Mouse (Mus musculus) embryonic facial prominence, embryonic 11.5 days (tissue): ENCODE data around the gene Gm49630. TPM values are rescaled to one million over a fixed set of nuclear protein-coding genes. Genes with fewer than 3 reads are reported as not detected.
"Not testable (repeated sequence)": the region's sequence is repeated elsewhere in the genome, so short reads cannot be mapped to it uniquely, and the experiment has no call there.

Source experiments
- ATAC-seq: fragments of 200-750 bp; cut with Nextera tagmentation; replicated peaks from 2 replicates; pipeline ENCODE4 v1.8.0; 2017; ENCODE audit warnings: low read depth; ENCODE audit not compliant: insufficient number of reproducible peaks, low FRiP score, low TSS enrichment
- DNase-seq: peaks from one replicate; pipeline ENCODE4 v3.0.0-alpha.2; 2015; ENCODE audit warnings: low spot score
- H3K27ac ChIP-seq: fragments of 300-500 bp; sonication (generic); replicated peaks from 2 replicates; pipeline ENCODE4 v1.5.1; 2014; ENCODE audit warnings: mild to moderate bottlenecking, low read depth, low read length, control low read depth
- H3K27me3 ChIP-seq: fragments of 300-500 bp; sonication (generic); 2 replicates; pipeline ENCODE4 v1.6.1; 2014; ENCODE audit warnings: mild to moderate bottlenecking, low read length, moderate library complexity, mixed read lengths; ENCODE audit not compliant: control insufficient read depth, insufficient read depth
- H3K36me3 ChIP-seq: fragments of 300-500 bp; sonication (generic); replicated peaks from 2 replicates; pipeline ENCODE4 v1.6.1; 2014; ENCODE audit warnings: low read depth, mild to moderate bottlenecking, low read length, moderate library complexity, mixed read lengths; ENCODE audit not compliant: control insufficient read depth, insufficient read depth
- H3K4me1 ChIP-seq: fragments of 300-500 bp; sonication (generic); 2 replicates; pipeline ENCODE4 v1.6.1; 2014; ENCODE audit warnings: low read length, mixed read lengths; ENCODE audit not compliant: control insufficient read depth, insufficient read depth
- H3K4me2 ChIP-seq: fragments of 300-500 bp; sonication (generic); 2 replicates; pipeline ENCODE4 v1.6.1; 2014; ENCODE audit warnings: low read depth, mild to moderate bottlenecking, control low read depth, low read length, moderate library complexity
- H3K4me3 ChIP-seq: fragments of 300-500 bp; sonication (generic); 2 replicates; pipeline ENCODE4 v1.5.1; 2014; ENCODE audit warnings: low read depth, low read length, control low read depth
- H3K9ac ChIP-seq: fragments of 300-500 bp; sonication (generic); replicated peaks from 2 replicates; pipeline ENCODE4 v1.6.1; 2014; ENCODE audit warnings: mild to moderate bottlenecking, control low read depth, low read length
- H3K9me3 ChIP-seq: fragments of 300-500 bp; sonication (generic); replicated peaks from 2 replicates; pipeline ENCODE4 v1.6.1; 2016; ENCODE audit warnings: mild to moderate bottlenecking, low read length, inconsistent platforms, mixed read lengths; ENCODE audit not compliant: control insufficient read depth
- WGBS: fragments of 180-500 bp; shearing (Covaris S2); extraction: QIAGEN DNeasy Blood & Tissue Kit; methylation state at CpG from one replicate; pipeline ENCODE4 v1.1.7; 2014; 5-methylcytosine and 5-hydroxymethylcytosine counted together
- polyA plus RNA-seq: library from polyadenylated mRNA; unstranded; fragments of >200 nt; fragmentation: Nextera tagmentation; extraction: Ambion mirVana; gene quantifications from 2 replicates; pipeline ENCODE4 v1.2.1, GENCODE M21; 2014

Gene Gm49630
- polyA plus RNA-seq, 1 experiment from 2014 or later = not detected

DNA sequence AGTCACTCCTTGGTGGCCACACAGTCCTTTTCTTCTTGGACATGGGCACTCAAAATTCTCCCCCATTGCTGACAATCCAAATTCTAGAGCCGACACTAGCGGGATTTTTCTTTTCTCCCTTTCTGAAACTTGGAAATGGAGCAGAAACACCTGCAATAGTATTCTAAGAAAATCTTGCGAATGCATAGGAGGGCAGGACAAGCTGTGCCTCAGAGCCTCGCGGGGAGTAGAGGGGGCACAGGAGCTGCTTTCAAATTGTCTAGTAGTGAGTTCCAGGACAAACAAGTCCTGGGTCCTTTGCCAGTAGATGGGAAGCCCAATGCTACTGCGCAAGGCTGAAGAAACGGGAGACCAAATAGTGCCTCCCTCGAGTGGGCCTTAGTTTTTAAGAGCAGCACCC is 23.9 kb upstream of the Gm49630 start:
- not testable (repeated sequence) for H3K4me2 ChIP-seq, H3K9ac ChIP-seq, H3K27ac ChIP-seq, DNase-seq, H3K27me3 ChIP-seq, H3K9me3 ChIP-seq, H3K36me3 ChIP-seq, H3K4me3 ChIP-seq, H3K4me1 ChIP-seq, ATAC-seq
- 88% methylated on average over 7 of the region's 8 CpGs for WGBS

DNA sequence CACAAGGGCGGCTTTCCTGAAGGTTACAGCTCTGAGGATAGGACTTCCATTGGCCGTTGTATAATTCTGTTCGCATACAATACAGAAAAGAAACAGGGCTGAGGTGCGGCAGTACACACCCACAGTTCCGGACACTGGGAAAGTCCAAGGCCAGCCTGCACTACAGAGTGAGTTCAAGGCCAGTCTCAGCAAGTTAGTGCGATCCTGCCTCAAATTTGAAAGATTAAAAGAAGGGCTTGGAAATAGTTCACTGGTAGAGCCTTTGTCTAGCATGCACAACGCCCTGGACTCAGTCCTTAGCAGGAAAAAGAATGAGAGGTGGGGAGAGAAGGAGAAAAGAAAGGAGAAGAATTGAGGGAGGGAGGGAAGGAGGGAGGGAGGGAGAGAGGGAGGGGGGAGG is 23.3 kb upstream of the Gm49630 start:
- H3K4me3 ChIP-seq, H3K4me2 ChIP-seq, H3K9ac ChIP-seq, DNase-seq, H3K4me1 ChIP-seq, H3K9me3 ChIP-seq, H3K36me3 ChIP-seq, H3K27ac ChIP-seq, H3K27me3 ChIP-seq, ATAC-seq: not testable (repeated sequence)
- WGBS = 85% methylated on average over 7 of the region's 7 CpGs

DNA sequence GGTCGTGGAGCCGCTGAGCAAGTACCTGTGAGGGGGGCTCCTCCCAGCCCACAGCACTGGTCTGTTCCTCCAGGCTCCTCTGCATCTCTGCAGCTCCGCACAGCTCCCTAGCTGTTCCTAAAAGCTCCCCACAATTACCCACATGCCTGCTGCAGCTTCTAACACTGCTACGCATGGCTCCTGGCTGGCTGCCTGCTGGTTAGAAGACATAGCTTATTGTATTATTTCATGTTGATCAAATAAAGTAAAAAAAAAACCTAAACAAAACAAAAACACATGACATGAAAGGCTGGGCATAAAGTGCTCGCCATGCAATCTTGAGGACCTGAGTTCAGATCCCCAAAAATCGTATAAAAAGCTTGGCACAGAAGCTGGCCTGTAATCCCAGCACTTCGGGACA is 18.1 kb upstream of the Gm49630 start:
- H3K9ac ChIP-seq, H3K27ac ChIP-seq, H3K36me3 ChIP-seq, H3K4me2 ChIP-seq, H3K27me3 ChIP-seq, ATAC-seq, H3K9me3 ChIP-seq, H3K4me1 ChIP-seq, DNase-seq, H3K4me3 ChIP-seq: not testable (repeated sequence)
- WGBS = 73% methylated on average over 7 of the region's 7 CpGs

DNA sequence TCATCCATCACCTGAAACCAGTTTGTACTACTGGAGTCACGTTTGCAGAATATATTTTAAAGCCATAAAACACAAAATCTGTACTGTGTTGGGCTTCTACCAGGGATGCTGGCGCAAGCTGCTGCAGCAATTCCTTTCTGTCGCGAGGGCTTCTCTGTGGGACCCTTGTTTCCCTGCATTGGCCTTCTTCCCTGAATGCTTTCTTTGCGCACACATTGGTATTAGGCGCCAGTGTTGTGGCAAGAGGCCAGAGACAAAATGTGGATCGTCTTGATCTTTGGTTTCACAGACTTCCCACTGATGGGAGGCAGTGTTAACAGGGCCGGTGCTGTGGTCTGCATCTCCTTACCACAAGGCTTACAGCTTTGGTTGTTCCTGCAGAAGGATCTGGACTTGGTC is 17.2 kb upstream of the Gm49630 start:
- ATAC-seq, H3K4me1 ChIP-seq, H3K4me2 ChIP-seq, H3K36me3 ChIP-seq, H3K27ac ChIP-seq, H3K9me3 ChIP-seq, DNase-seq, H3K4me3 ChIP-seq, H3K9ac ChIP-seq, H3K27me3 ChIP-seq: not testable (repeated sequence)
- 87% methylated on average over 6 of the region's 8 CpGs for WGBS

DNA sequence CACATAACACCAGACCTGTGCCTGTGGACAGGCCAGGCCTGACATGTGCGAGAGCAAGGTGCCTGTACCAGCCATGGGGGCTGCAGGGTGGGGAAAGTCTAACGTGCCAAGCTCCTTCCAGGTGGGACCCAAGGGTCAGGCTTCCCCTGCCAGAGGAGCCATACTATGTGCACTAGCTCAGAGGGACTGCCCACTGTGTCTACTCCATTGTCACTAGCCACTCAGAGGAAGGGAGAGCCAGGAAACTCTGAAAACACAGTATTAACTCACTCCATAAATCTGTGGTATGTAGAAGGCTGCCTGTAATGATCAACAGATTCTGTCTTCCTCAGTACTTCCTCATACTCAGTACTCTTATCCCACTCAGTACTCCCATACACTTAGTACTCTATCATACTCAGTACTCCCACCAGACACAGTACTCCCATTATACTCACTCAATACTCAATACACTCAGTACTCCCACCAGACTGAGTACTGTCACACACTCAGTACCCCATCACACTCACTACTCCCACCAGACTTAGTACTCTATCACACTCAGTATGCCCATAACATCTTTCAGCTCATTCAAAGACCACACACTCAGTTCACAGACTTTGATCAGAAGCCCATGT is 16.7 kb upstream of the Gm49630 start:
- not testable (repeated sequence) for H3K9me3 ChIP-seq, H3K4me2 ChIP-seq, H3K9ac ChIP-seq, H3K27ac ChIP-seq, H3K27me3 ChIP-seq, H3K4me1 ChIP-seq, DNase-seq, H3K4me3 ChIP-seq, H3K36me3 ChIP-seq, ATAC-seq
- WGBS = no CpG with 5 or more reads among the region's 2 CpGs

DNA sequence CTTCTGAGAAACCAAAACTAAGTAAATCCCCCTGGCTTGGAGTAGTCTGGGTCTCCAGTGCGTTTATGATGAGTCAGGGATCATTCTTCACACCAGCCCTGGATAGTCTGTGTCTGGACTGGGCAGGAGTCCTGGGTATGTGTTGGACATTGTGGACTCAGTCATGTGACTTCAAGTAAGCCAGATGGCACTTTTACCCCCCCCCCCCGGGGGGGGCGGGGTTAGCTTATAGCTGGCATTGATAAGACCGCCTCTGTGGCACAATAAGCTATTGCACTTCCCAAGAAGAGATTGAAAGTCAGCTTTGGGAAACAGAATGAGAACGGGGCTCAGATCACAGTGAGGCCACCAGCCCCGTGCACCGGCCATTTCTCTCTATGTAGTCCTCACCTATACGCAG is 14.2 kb upstream of the Gm49630 start:
- not testable (repeated sequence) for H3K36me3 ChIP-seq, H3K4me1 ChIP-seq, ATAC-seq, H3K4me2 ChIP-seq, H3K9me3 ChIP-seq, DNase-seq, H3K4me3 ChIP-seq, H3K27me3 ChIP-seq, H3K27ac ChIP-seq, H3K9ac ChIP-seq
- WGBS = 83% methylated on average over 8 of the region's 8 CpGs

DNA sequence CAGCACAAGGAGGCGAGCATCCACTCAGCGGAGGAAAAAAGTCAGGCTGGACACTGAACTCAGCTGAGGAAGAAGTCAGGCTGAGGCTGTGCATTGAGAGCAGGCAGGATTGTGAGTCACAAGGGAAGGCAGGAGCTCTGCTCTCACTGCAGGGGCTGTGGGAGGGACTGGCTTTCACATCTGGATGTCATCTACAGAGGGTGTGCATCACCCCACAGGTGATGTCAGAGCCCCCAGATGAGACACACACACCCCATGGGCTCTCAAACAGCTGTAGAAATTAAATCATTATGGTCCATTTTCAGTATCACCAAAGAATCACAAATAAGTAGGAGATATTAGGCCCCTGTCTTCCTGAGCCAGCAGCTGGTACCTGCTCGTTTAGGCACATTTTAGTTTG is 13.6 kb upstream of the Gm49630 start, which contains the start of gene Unc93a2:
Gene Unc93a2 (minus strand): TSS at position 101 of the 400 bp plus-strand sequence.
- ATAC-seq, H3K4me2 ChIP-seq, H3K27me3 ChIP-seq, H3K36me3 ChIP-seq, H3K4me1 ChIP-seq, H3K9ac ChIP-seq, DNase-seq, H3K9me3 ChIP-seq, H3K4me3 ChIP-seq, H3K27ac ChIP-seq: not testable (repeated sequence)
- 64% methylated on average over 3 of the region's 3 CpGs for WGBS

DNA sequence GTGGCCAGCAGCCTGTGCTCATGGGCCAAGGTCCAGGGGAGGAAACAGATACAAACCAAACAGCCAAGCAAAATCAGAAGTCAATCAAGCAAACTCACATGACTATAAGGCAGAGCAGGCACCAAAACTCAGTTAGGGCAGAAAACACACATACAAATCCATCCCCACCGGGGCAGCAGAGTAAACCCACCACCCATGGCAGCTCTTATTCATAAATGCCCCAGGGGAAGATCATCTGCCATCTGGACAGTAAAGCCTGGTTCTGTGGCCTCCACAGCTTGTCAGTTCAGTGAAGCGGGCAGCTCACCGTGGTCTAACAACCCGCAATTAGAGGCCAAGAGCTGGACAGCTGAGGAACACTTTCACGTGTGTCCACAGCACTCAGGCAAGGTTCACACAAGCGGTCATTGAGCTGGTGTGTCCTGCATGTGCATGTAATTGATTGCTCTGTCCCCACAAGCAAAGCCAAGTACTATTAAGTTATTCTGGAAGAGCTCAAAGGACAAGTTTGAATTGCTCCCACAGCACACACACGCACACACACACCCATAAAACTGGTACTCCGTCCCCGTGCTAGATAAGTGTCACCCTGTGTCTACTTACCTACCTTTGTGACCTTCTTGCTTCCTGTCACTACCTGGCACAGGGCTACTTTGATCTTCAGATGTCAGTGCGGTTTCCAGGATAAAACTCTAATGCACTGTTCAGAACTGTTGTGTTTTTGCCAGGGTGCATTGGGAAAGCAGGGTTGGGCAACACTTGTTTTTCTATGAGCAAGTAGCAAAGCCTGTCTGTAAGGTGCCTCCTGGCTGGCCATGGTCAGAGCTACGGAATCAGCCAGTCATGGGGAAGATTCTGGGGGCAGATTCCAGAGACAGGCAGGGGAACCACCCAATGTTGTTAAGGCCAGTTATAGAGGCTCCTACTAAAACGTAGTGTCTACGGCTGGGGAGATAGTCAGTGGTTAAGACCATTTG is 11.7 kb upstream of the Gm49630 start:
- WGBS = 74% methylated on average over 7 of the region's 13 CpGs
- not testable (repeated sequence) for H3K4me3 ChIP-seq

More for the DNA sequence above, 11.7 kb upstream of the Gm49630 start:
- H3K4me1 ChIP-seq, H3K4me2 ChIP-seq, ATAC-seq, H3K36me3 ChIP-seq, H3K27me3 ChIP-seq, H3K9ac ChIP-seq, H3K27ac ChIP-seq, H3K9me3 ChIP-seq, DNase-seq: not testable (repeated sequence)
